Mouse (Mus musculus) ZHBTc4 (cell line): ENCODE data around the gene Phykpl.

Experiments used
- DNase-seq: peaks from one replicate; pipeline ENCODE4 v3.0.0-alpha.2; 2011; ENCODE audit warnings: low read depth, low spot score

Phykpl gene

GRCm38 (mm10) chr11:51644217-51644616 is 59.7 kb downstream of the Phykpl start:
- DNase-seq = no peak

GRCm38 (mm10) chr11:51645293-51645692 is 60.7 kb downstream of the Phykpl start:
- DNase-seq = no peak

GRCm38 (mm10) chr11:51646245-51646644 is 61.7 kb downstream of the Phykpl start:
- no peak for DNase-seq

- peak; percentile 72 for DNase-seq
Observed at GRCm38 (mm10) chr11:51646751-51647667, 62.5 kb downstream of the Phykpl start.

- DNase-seq = peak; percentile 86
Observed at GRCm38 (mm10) chr11:51648566-51648965, 64.0 kb downstream of the Phykpl start.

- peak; percentile 65 for DNase-seq
Observed at GRCm38 (mm10) chr11:51649111-51649888, 64.7 kb downstream of the Phykpl start.

- DNase-seq = peak; percentile 76
Observed at GRCm38 (mm10) chr11:51649889-51650199, 65.3 kb downstream of the Phykpl start.

- peak; percentile 67 for DNase-seq
Observed at GRCm38 (mm10) chr11:51650261-51650660, 65.7 kb downstream of the Phykpl start.

- DNase-seq = peak; percentile 78
Observed at GRCm38 (mm10) chr11:51650691-51651515, 66.3 kb downstream of the Phykpl start, which contains the start of the genes N4bp3 and D930048N14Rik. Gene N4bp3 (minus strand): TSS chr11:51650842. Gene D930048N14Rik (plus strand): TSS chr11:51650954.

- DNase-seq = no peak
Observed at GRCm38 (mm10) chr11:51652889-51653418, 68.4 kb downstream of the Phykpl start.

GRCm38 (mm10) chr11:51653736-51654135 is 69.2 kb downstream of the Phykpl start:
- DNase-seq = no peak
